Mouse (Mus musculus) stomach, embryonic 16.5 days (tissue): ENCODE measurements around the gene Hfm1. TPM values are rescaled to one million over a fixed set of nuclear protein-coding genes. Genes with fewer than 3 reads are reported as not detected.

Source experiments
- ATAC-seq: fragments of 200-750 bp; cut with Nextera tagmentation; 2 replicates; pipeline ENCODE4 v1.8.0; 2017; ENCODE audit warnings: moderate number of reproducible peaks, moderate TSS enrichment; ENCODE audit not compliant: insufficient read depth, low FRiP score
- H3K27ac ChIP-seq: fragments of 300-500 bp; sonication (generic); 2 replicates; pipeline ENCODE4 v1.5.1; 2014; ENCODE audit warnings: low read length
- H3K27me3 ChIP-seq: fragments of 300-500 bp; sonication (generic); 2 replicates; pipeline ENCODE4 v1.6.1; 2014; ENCODE audit warnings: low read length, control low read depth, mixed read lengths; ENCODE audit not compliant: control insufficient read depth, insufficient read depth
- H3K36me3 ChIP-seq: fragments of 300-500 bp; sonication (generic); 2 replicates; pipeline ENCODE4 v1.6.1; 2014; ENCODE audit warnings: low read length; ENCODE audit not compliant: control insufficient read depth, insufficient read depth
- H3K4me1 ChIP-seq: fragments of 300-500 bp; sonication (generic); 2 replicates; pipeline ENCODE4 v1.6.1; 2014; ENCODE audit warnings: low read length, control low read depth, mixed read lengths; ENCODE audit not compliant: control insufficient read depth, insufficient read depth
- H3K4me2 ChIP-seq: fragments of 300-500 bp; sonication (generic); 2 replicates; pipeline ENCODE4 v1.6.1; 2014; ENCODE audit warnings: low read depth, low read length, mixed read lengths
- H3K4me3 ChIP-seq: fragments of 300-500 bp; sonication (generic); replicated peaks from 2 replicates; pipeline ENCODE4 v1.5.1; 2014; ENCODE audit warnings: mild to moderate bottlenecking, low read length
- H3K9ac ChIP-seq: fragments of 300-500 bp; sonication (generic); 2 replicates; pipeline ENCODE4 v1.6.1; 2014; ENCODE audit warnings: low read length
- H3K9me3 ChIP-seq: fragments of 300-500 bp; sonication (generic); replicated peaks from 2 replicates; pipeline ENCODE4 v1.6.1; 2016; ENCODE audit warnings: low read length, control low read depth; ENCODE audit not compliant: control insufficient read depth
- WGBS: fragments of 180-500 bp; shearing (Covaris S2); extraction: QIAGEN DNeasy Blood & Tissue Kit; methylation state at CpG from one replicate; pipeline ENCODE4 v1.1.7; 2014; 5-methylcytosine and 5-hydroxymethylcytosine counted together
- polyA plus RNA-seq: library from polyadenylated mRNA; unstranded; fragments of >200 nt; fragmentation: Nextera tagmentation; extraction: Ambion mirVana; gene quantifications from 2 replicates; pipeline ENCODE4 v1.2.1, GENCODE M21; 2015

Gene Hfm1
- polyA plus RNA-seq, 1 experiment from 2014 or later: 0.87 TPM

DNA sequence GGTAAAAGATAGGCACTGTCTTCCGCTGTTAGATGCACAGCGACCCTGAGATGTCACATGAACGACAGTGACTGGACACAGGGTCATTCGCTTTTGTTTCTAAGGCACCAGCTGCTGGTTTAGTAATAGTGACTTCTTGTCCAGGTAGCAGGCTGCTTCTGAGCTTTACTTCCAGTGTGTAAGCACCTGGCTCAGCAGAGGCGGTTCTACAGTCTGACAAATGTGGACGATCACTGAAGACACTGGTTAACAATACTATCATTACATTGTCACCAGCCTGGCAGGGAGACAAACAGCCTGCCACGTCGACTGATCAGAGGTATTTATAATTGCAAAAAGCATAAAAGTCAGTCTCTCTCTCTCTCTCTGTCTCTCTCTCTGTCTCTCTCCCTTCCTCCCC, 100.1 kb downstream of the Hfm1 start:
- WGBS: 54% methylated on average over 8 of the region's 8 CpGs
- H3K4me3 ChIP-seq: no peak overlapping the region

GRCm38 (mm10) chr5:106825301-106825853, 100.7 kb downstream of the Hfm1 start:
- H3K4me1 ChIP-seq: no peaks in the 10 kb centered on the region
- no peaks in the 10 kb centered on the region for H3K36me3 ChIP-seq
- H3K9me3 ChIP-seq: no peaks in the 10 kb centered on the region
- peak overlapping the region; percentile 60 for H3K9ac ChIP-seq
- H3K4me2 ChIP-seq: peak overlapping the region; percentile 66
- H3K4me3 ChIP-seq: peak overlapping the region; percentile 41
- ATAC-seq: no peak; the same call in none of the 2 replicates
- H3K27ac ChIP-seq: no peak overlapping the region
- no peaks in the 10 kb centered on the region for H3K27me3 ChIP-seq
- 10% methylated on average over 19 of the region's 19 CpGs for WGBS

More for the DNA sequence above, 100.1 kb downstream of the Hfm1 start:
- Histone ChIP-seq H3K36me3 (no peaks in the 10 kb centered on the region), H3K9ac (no peak overlapping the region), H3K27me3 (no peaks in the 10 kb centered on the region), H3K9me3 (no peaks in the 10 kb centered on the region), H3K4me1 (no peaks in the 10 kb centered on the region), H3K27ac (no peak overlapping the region), H3K4me2 (no peak overlapping the region)
- ATAC-seq: no peak

- 78% methylated on average over 5 of the region's 5 CpGs for WGBS
- Histone ChIP-seq H3K4me1 (no peaks in the 10 kb centered on the region), H3K9ac (no peak overlapping the region), H3K27me3 (no peaks in the 10 kb centered on the region), H3K27ac (no peak overlapping the region), H3K4me3 (no peak overlapping the region), H3K9me3 (no peaks in the 10 kb centered on the region), H3K36me3 (no peaks in the 10 kb centered on the region), H3K4me2 (no peak overlapping the region; the same call in 1 of the 2 replicates)
- ATAC-seq: no peak
Measured at GRCm38 (mm10) chr5:106824716-106825115, 101.4 kb downstream of the Hfm1 start.

DNA sequence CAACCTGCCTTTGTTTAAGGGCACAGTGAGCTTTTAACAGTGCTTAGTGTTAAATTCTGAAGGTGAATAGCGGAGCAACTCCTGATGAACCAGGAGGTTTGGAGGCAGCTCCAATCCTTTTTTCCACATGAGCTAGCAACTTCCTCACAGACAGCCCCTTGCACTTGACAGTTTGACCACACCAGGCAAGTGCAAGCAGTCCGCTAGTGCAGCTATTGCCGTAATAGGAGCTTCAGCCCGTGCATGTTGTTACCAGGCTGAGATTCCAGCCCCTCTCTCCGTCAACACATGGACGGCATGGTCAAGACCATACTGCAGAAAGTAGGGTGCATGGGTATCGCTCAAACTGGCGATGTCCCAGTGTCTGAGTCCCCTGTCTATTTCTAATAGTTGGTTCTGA, 106.5 kb downstream of the Hfm1 start:
- Histone ChIP-seq H3K9me3 (no peaks in the 10 kb centered on the region), H3K27me3 (peaks cover 4% of the 10 kb centered on the region), H3K4me1 (no peaks in the 10 kb centered on the region), H3K4me3 (no peak overlapping the region), H3K27ac (no peak overlapping the region), H3K4me2 (no peak overlapping the region), H3K9ac (no peak overlapping the region), H3K36me3 (no peaks in the 10 kb centered on the region)
- WGBS: 79% methylated on average over 8 of the region's 8 CpGs
- ATAC-seq: no peak

GRCm38 (mm10) chr5:106815923-106816654, 110.0 kb downstream of the Hfm1 start:
- WGBS: 59% methylated on average over 15 of the region's 15 CpGs
- no peak overlapping the region for H3K4me3 ChIP-seq

GRCm38 (mm10) chr5:106814611-106815010, 111.5 kb downstream of the Hfm1 start:
- H3K27me3 ChIP-seq: peaks cover 4% of the 10 kb centered on the region
- H3K9me3 ChIP-seq: no peaks in the 10 kb centered on the region
- H3K4me3 ChIP-seq: no peak overlapping the region
- no peak overlapping the region for H3K9ac ChIP-seq
- no peaks in the 10 kb centered on the region for H3K36me3 ChIP-seq
- no peak for ATAC-seq
- H3K27ac ChIP-seq: no peak overlapping the region
- no peaks in the 10 kb centered on the region for H3K4me1 ChIP-seq
- 58% methylated on average over 6 of the region's 6 CpGs for WGBS
- H3K4me2 ChIP-seq: no peak overlapping the region

More at GRCm38 (mm10) chr5:106815923-106816654, 110.0 kb downstream of the Hfm1 start:
- no peak for ATAC-seq
- H3K27ac ChIP-seq: no peak overlapping the region
- H3K9me3 ChIP-seq: no peaks in the 10 kb centered on the region
- peak overlapping the region; percentile 22 for H3K4me2 ChIP-seq
- peaks cover 4% of the 10 kb centered on the region for H3K27me3 ChIP-seq
- no peak overlapping the region for H3K9ac ChIP-seq
- H3K4me1 ChIP-seq: no peaks in the 10 kb centered on the region
- no peaks in the 10 kb centered on the region for H3K36me3 ChIP-seq

DNA sequence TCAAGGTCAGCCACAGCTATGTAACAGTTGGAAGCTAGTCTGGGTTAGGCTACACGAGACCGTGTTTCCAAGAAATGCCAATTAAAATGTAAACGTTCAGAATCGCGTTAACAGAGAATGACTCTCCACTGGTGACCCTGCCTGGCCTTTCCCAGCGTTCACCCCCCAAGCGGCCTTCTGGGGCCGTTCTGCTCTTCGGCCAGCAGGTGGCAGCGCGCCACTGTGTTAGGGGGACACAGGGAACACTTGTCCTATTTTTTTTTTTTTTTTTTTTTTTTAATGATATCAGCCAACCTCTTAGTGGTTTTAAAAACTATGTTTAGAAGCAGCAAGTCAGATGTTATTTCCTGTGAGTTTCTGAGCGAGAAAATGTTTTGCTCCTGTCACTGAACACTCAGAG, 123.0 kb downstream of the Hfm1 start:
- Histone ChIP-seq H3K9me3 (no peaks in the 10 kb centered on the region), H3K4me1 (0 out of 2 replicates have a peak, but pooled peaks cover 6% of the 10 kb centered on the region), H3K27me3 (no peaks in the 10 kb centered on the region), H3K27ac (no peak overlapping the region), H3K4me2 (no peak overlapping the region), H3K4me3 (no peak overlapping the region), H3K36me3 (no peaks in the 10 kb centered on the region), H3K9ac (no peak overlapping the region)
- ATAC-seq: no peak
- 2% methylated on average over 12 of the region's 12 CpGs for WGBS

DNA sequence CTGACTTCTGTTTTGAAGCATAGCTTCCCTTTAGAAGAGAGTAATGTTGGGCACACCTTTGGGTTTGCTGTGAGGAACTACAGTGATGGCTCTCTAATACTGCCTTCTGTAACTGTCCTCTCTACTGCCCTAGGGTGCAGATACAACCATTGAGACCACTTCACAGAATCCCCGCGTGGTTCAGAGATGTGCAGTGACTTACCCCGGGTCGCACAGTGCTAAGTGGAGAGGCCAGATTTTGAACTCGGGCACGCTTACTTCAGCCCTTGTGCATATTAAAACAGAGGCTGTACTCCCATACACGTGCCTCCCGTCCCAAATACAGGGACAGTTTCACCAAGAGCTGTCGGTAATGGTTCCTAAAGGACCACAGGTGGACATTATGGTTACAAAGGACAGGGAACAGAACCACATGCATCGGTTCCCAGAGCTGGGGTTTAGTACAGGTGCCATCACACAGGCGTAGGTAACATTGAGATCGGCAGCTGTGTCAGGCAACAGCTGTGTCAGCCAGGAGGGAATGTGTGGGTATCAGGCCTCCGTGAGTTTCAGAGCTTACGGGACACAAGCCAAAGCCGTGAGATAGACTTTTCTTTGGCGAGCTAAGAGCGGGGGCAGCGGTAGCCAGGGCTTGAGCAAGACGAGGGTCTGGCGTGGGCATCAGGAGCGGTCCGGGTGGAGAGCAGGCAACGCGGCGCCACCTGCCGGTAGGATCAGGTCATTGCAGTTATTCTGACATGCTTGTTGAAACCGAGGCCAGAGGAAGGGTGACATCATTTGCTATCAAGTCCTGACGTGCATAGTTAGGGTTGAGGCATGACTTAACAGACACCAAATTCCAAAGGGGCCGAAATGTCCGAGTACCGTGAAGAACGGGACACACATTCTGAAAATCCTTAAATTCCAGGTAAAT, 124.0 kb downstream of the Hfm1 start:
- Histone ChIP-seq H3K9ac (no peak overlapping the region), H3K36me3 (no peaks in the 10 kb centered on the region), H3K9me3 (no peaks in the 10 kb centered on the region), H3K4me3 (peak overlapping the region; percentile 30), H3K4me2 (peak overlapping the region; percentile 54), H3K27me3 (no peaks in the 10 kb centered on the region), H3K4me1 (0 out of 2 replicates have a peak, but pooled peaks cover 6% of the 10 kb centered on the region), H3K27ac (no peak overlapping the region)
- WGBS: 7% methylated on average over 32 of the region's 32 CpGs
- ATAC-seq: peak; percentile 65; the same call in 1 of the 2 replicates
